Mouse (Mus musculus): Measurements from ENCODE around the gene Pim1. TPM values are rescaled to one million over a fixed set of nuclear protein-coding genes. Genes with fewer than 3 reads are reported as not detected.
"Not testable (repeated sequence)": the region's sequence is repeated elsewhere in the genome, so short reads cannot be mapped to it uniquely, and the experiment has no call there.

The Pim1 gene
- polyA plus RNA-seq, 1 experiment: 3.5 TPM

GRCm38 (mm10) chr17:29451841-29452210, 38.7 kb upstream of the Pim1 start:
- H3K4me1 ChIP-seq (ENCODE audit: control insufficient read depth, insufficient read depth, low read length): no peaks in the 10 kb centered on the region
- H3K27ac ChIP-seq (ENCODE audit: insufficient read depth, low read length): no peak overlapping the region
- no peak for TF ChIP-seq CTCF (IDR thresholded peaks at IDR 0.05; ENCODE audit: extremely low read depth, insufficient read depth, low read length)
- no peak for TF ChIP-seq POLR2A (IDR thresholded peaks at IDR 0.05; ENCODE audit: extremely low read depth, insufficient read depth, low read length)
- no peak overlapping the region for H3K4me3 ChIP-seq (ENCODE audit: insufficient read depth, low read length)

- H3K27ac ChIP-seq (ENCODE audit: insufficient read depth, low read length); H3K4me1 ChIP-seq (ENCODE audit: control insufficient read depth, insufficient read depth, low read length); H3K4me3 ChIP-seq (ENCODE audit: insufficient read depth, low read length): not testable (repeated sequence)
Measured at GRCm38 (mm10) chr17:29454119-29454518, 36.4 kb upstream of the Pim1 start.

GRCm38 (mm10) chr17:29455411-29456120, 35.0 kb upstream of the Pim1 start:
- no peak overlapping the region for H3K4me3 ChIP-seq (ENCODE audit: insufficient read depth, low read length)
- no peaks in the 10 kb centered on the region for H3K4me1 ChIP-seq (ENCODE audit: control insufficient read depth, insufficient read depth, low read length)
- H3K27ac ChIP-seq (ENCODE audit: insufficient read depth, low read length): no peak overlapping the region
- TF ChIP-seq POLR2A (IDR thresholded peaks at IDR 0.05; ENCODE audit: extremely low read depth, insufficient read depth, low read length) (no peak), CTCF (IDR thresholded peaks at IDR 0.05; ENCODE audit: extremely low read depth, insufficient read depth, low read length) (no peak)

- H3K4me1 ChIP-seq (ENCODE audit: control insufficient read depth, insufficient read depth, low read length): no peaks in the 10 kb centered on the region
- no peak overlapping the region for H3K4me3 ChIP-seq (ENCODE audit: insufficient read depth, low read length)
- no peak overlapping the region for H3K27ac ChIP-seq (ENCODE audit: insufficient read depth, low read length)
- TF ChIP-seq CTCF (IDR thresholded peaks at IDR 0.05; ENCODE audit: extremely low read depth, insufficient read depth, low read length) (no peak), POLR2A (IDR thresholded peaks at IDR 0.05; ENCODE audit: extremely low read depth, insufficient read depth, low read length) (no peak)
Measured at GRCm38 (mm10) chr17:29456476-29456875, 34.1 kb upstream of the Pim1 start.

- Histone ChIP-seq H3K4me3 (ENCODE audit: insufficient read depth, low read length) (no peak overlapping the region), H3K4me1 (ENCODE audit: control insufficient read depth, insufficient read depth, low read length) (no peaks in the 10 kb centered on the region), H3K27ac (ENCODE audit: insufficient read depth, low read length) (no peak overlapping the region)
- TF ChIP-seq CTCF (IDR thresholded peaks at IDR 0.05; ENCODE audit: extremely low read depth, insufficient read depth, low read length) (no peak), POLR2A (IDR thresholded peaks at IDR 0.05; ENCODE audit: extremely low read depth, insufficient read depth, low read length) (no peak)
Measured at GRCm38 (mm10) chr17:29456926-29457325, 33.6 kb upstream of the Pim1 start.

GRCm38 (mm10) chr17:29457795-29458560, 32.6 kb upstream of the Pim1 start:
- H3K4me1 ChIP-seq (ENCODE audit: control insufficient read depth, insufficient read depth, low read length): no peaks in the 10 kb centered on the region
- H3K27ac ChIP-seq (ENCODE audit: insufficient read depth, low read length): no peak overlapping the region
- H3K4me3 ChIP-seq (ENCODE audit: insufficient read depth, low read length): no peak overlapping the region
- TF ChIP-seq POLR2A (IDR thresholded peaks at IDR 0.05; ENCODE audit: extremely low read depth, insufficient read depth, low read length) (no peak), CTCF (IDR thresholded peaks at IDR 0.05; ENCODE audit: extremely low read depth, insufficient read depth, low read length) (no peak)

- H3K4me1 ChIP-seq (ENCODE audit: control insufficient read depth, insufficient read depth, low read length): no peaks in the 10 kb centered on the region
- H3K4me3 ChIP-seq (ENCODE audit: insufficient read depth, low read length): no peak overlapping the region
- no peak for TF ChIP-seq POLR2A (IDR thresholded peaks at IDR 0.05; ENCODE audit: extremely low read depth, insufficient read depth, low read length)
- TF ChIP-seq CTCF (IDR thresholded peaks at IDR 0.05; ENCODE audit: extremely low read depth, insufficient read depth, low read length): no peak
- no peak overlapping the region for H3K27ac ChIP-seq (ENCODE audit: insufficient read depth, low read length)
Measured at GRCm38 (mm10) chr17:29459321-29460118, 31.0 kb upstream of the Pim1 start.

GRCm38 (mm10) chr17:29460119-29460505, 30.4 kb upstream of the Pim1 start:
- H3K4me1 ChIP-seq (ENCODE audit: control insufficient read depth, insufficient read depth, low read length): no peaks in the 10 kb centered on the region
- TF ChIP-seq CTCF (IDR thresholded peaks at IDR 0.05; ENCODE audit: extremely low read depth, insufficient read depth, low read length) (no peak), POLR2A (IDR thresholded peaks at IDR 0.05; ENCODE audit: extremely low read depth, insufficient read depth, low read length) (no peak)
- no peak overlapping the region for H3K27ac ChIP-seq (ENCODE audit: insufficient read depth, low read length)
- H3K4me3 ChIP-seq (ENCODE audit: insufficient read depth, low read length): no peak overlapping the region

GRCm38 (mm10) chr17:29463627-29464026, 26.9 kb upstream of the Pim1 start:
- H3K27ac ChIP-seq (ENCODE audit: insufficient read depth, low read length): no peak overlapping the region
- H3K4me3 ChIP-seq (ENCODE audit: insufficient read depth, low read length): no peak overlapping the region
- no peaks in the 10 kb centered on the region for H3K4me1 ChIP-seq (ENCODE audit: control insufficient read depth, insufficient read depth, low read length)
- no peak for TF ChIP-seq CTCF (IDR thresholded peaks at IDR 0.05; ENCODE audit: extremely low read depth, insufficient read depth, low read length)
- TF ChIP-seq POLR2A (IDR thresholded peaks at IDR 0.05; ENCODE audit: extremely low read depth, insufficient read depth, low read length): no peak

Data from cortical plate, adult 2 months (tissue).